Mouse (Mus musculus): ENCODE data around the gene Crb3.

DNA sequence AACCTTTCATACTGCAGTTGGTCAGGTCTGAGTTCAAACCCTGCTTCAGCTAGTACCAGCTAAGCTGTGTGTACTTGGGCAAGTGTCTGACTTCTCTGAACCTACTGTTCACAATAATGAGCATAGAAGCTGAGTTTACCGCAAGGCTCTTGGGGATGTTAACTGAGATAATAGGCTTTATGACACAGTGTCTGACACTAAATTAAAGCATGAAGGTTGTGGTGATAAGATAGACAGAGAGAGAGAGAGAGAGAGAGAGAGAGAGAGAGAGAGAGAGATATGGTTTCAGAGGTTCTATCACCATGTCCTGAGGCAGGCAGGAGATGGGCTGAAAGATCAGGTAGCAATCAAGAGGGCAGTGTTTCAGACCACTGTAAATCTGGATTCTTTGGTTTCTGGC lies 51.1 kb downstream of the Crb3 start:
- TF ChIP-seq USF1 (IDR thresholded peaks at IDR 0.05; ENCODE audit: low read depth) (no peak), E2F4 (IDR thresholded peaks at IDR 0.05; ENCODE audit: insufficient read depth) (no peak), MAX (IDR thresholded peaks at IDR 0.05; ENCODE audit: low read depth) (no peak), POLR2A (IDR thresholded peaks at IDR 0.05; ENCODE audit: insufficient read length, low read depth) (no peak), TCF12 (IDR thresholded peaks at IDR 0.05; ENCODE audit: insufficient read depth, poor library complexity, severe bottlenecking) (no peak)

Data from myocyte (in vitro differentiated cells).